Mouse (Mus musculus) midbrain, embryonic 10.5 days (tissue): ENCODE data around the gene Gm156. TPM values are rescaled to one million over a fixed set of nuclear protein-coding genes. Genes with fewer than 3 reads are reported as not detected.
"Not testable (repeated sequence)": the region's sequence is repeated elsewhere in the genome, so short reads cannot be mapped to it uniquely, and the experiment has no call there.

ENCODE experiments used
- DNase-seq: peaks from one replicate; pipeline ENCODE4 v3.0.0-alpha.2; 2017; ENCODE audit warnings: low spot score
- H3K27ac ChIP-seq: fragments of 300-500 bp; sonication (generic); replicated peaks from 2 replicates; pipeline ENCODE4 v1.5.1; 2016; ENCODE audit warnings: mild to moderate bottlenecking
- H3K27me3 ChIP-seq: fragments of 300-500 bp; sonication (generic); 2 replicates; pipeline ENCODE4 v1.6.1; 2016; ENCODE audit warnings: low read depth, mild to moderate bottlenecking; ENCODE audit not compliant: poor library complexity, severe bottlenecking
- H3K36me3 ChIP-seq: fragments of 300-500 bp; sonication (generic); 2 replicates; pipeline ENCODE4 v1.6.1; 2016; ENCODE audit warnings: mild to moderate bottlenecking, moderate library complexity
- H3K4me1 ChIP-seq: fragments of 300-500 bp; sonication (generic); 2 replicates; pipeline ENCODE4 v1.6.1; 2016
- H3K4me3 ChIP-seq: fragments of 300-500 bp; sonication (generic); 2 replicates; pipeline ENCODE4 v1.5.1; 2016; ENCODE audit warnings: mild to moderate bottlenecking, moderate library complexity
- H3K9me3 ChIP-seq: fragments of 300-500 bp; sonication (generic); replicated peaks from 2 replicates; pipeline ENCODE4 v1.6.1; 2016; ENCODE audit warnings: mild to moderate bottlenecking
- WGBS: fragments of 180-500 bp; shearing (Covaris S2); methylation state at CpG from one replicate; pipeline ENCODE4 v1.1.7; 2016; 5-methylcytosine and 5-hydroxymethylcytosine counted together
- polyA plus RNA-seq: library from polyadenylated mRNA; unstranded; fragments of >200 nt; fragmentation: Nextera tagmentation; extraction: Ambion mirVana; gene quantifications from 2 replicates; pipeline ENCODE4 v1.2.1, GENCODE M21; 2016

Gm156 gene
- not detected in 2 replicates for polyA plus RNA-seq

GRCm38 (mm10) chr6:129784170-129784569 is at the start of gene Gm156:
TSS of gene Gm156 (minus strand) at chr6:129784270.
- H3K4me1 ChIP-seq, H3K27ac ChIP-seq, H3K27me3 ChIP-seq, DNase-seq, H3K36me3 ChIP-seq, H3K4me3 ChIP-seq, H3K9me3 ChIP-seq: not testable (repeated sequence)
- 91% methylated on average over 3 of the region's 3 CpGs for WGBS

DNA sequence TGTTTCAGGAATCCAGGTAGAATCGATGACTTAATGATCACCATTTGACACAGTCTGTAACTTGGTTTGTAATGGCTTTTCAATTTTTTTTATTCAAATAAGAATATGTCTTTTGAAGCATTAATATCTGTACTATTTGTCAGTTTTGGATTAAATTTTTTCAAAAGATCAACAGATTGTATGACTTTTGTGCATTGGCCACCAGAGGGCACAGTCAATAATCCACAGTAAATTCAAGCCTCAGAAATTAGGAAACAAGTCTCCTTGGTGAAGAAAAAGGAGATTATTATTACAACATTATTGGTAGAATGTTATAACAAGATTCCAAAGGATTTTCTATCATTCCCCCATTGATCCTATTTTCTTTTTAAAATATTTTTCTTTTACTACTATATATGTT is 41.5 kb upstream of the Gm156 start:
- no peak overlapping the region for H3K4me3 ChIP-seq
- H3K9me3 ChIP-seq: peaks cover 44% of the 10 kb centered on the region
- no peaks in the 10 kb centered on the region for H3K4me1 ChIP-seq
- WGBS: 97% methylated on average over 1 of the region's 1 CpGs
- H3K27ac ChIP-seq: no peak overlapping the region
- no peaks in the 10 kb centered on the region for H3K36me3 ChIP-seq
- DNase-seq: no peak
- no peaks in the 10 kb centered on the region for H3K27me3 ChIP-seq

GRCm38 (mm10) chr6:129824004-129824403 is 39.9 kb upstream of the Gm156 start:
- WGBS: 93% methylated on average over 1 of the region's 1 CpGs
- H3K4me1 ChIP-seq: no peaks in the 10 kb centered on the region
- H3K9me3 ChIP-seq: peaks cover 39% of the 10 kb centered on the region
- H3K36me3 ChIP-seq: no peaks in the 10 kb centered on the region
- H3K27ac ChIP-seq: no peak overlapping the region
- H3K27me3 ChIP-seq: no peaks in the 10 kb centered on the region
- no peak overlapping the region for H3K4me3 ChIP-seq
- DNase-seq: no peak

DNA sequence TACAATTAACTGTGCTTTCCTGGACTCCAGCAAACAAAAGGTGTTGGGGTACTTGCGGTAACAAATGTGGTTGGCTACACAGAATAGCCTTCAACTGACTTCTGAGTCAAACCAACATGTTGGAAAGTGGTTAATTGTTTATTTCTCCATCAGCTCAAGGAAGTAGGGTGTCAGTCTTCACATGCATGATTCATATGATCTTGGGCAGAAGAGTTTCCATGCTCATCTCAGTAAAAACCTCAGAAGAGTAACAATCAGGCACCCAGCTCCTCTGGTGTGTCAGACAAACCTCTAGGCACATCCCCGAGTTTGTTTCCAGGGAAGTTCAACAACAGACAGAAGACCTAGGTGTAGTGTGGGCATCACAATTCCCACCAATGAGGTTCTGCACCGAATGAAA is 33.7 kb upstream of the Gm156 start:
- Histone ChIP-seq H3K27ac (no peak overlapping the region), H3K9me3 (peaks cover 26% of the 10 kb centered on the region)
- WGBS: 68% methylated on average over 3 of the region's 3 CpGs

GRCm38 (mm10) chr6:129747654-129748032 is 36.4 kb downstream of the Gm156 start:
- Histone ChIP-seq H3K27me3 (no peaks in the 10 kb centered on the region), H3K27ac (no peak overlapping the region), H3K4me3 (no peak overlapping the region), H3K4me1 (no peaks in the 10 kb centered on the region), H3K36me3 (no peaks in the 10 kb centered on the region), H3K9me3 (peaks cover 6% of the 10 kb centered on the region; the same call in 1 of the 2 replicates)
- DNase-seq: no peak
- WGBS: 77% methylated on average over 3 of the region's 3 CpGs

More for the DNA sequence above, 33.7 kb upstream of the Gm156 start:
- no peak for DNase-seq
- Histone ChIP-seq H3K36me3 (no peaks in the 10 kb centered on the region), H3K4me3 (no peak overlapping the region), H3K27me3 (no peaks in the 10 kb centered on the region), H3K4me1 (no peaks in the 10 kb centered on the region)

- Histone ChIP-seq H3K27me3 (no peaks in the 10 kb centered on the region), H3K36me3 (no peaks in the 10 kb centered on the region), H3K27ac (no peak overlapping the region), H3K4me1 (no peaks in the 10 kb centered on the region), H3K4me3 (no peak overlapping the region), H3K9me3 (peaks cover 6% of the 10 kb centered on the region; the same call in 1 of the 2 replicates)
- no peak for DNase-seq
- 82% methylated on average over 4 of the region's 4 CpGs for WGBS
Observed at GRCm38 (mm10) chr6:129747016-129747653, 36.9 kb downstream of the Gm156 start.

- H3K4me3 ChIP-seq: no peak overlapping the region
Observed at GRCm38 (mm10) chr6:129746151-129746550, 37.9 kb downstream of the Gm156 start.

GRCm38 (mm10) chr6:129740069-129740721 is 43.9 kb downstream of the Gm156 start, which contains the start of gene Klri2:
TSS of gene Klri2 (minus strand) at chr6:129740484.
- Histone ChIP-seq H3K36me3 (no peaks in the 10 kb centered on the region), H3K9me3 (no peaks in the 10 kb centered on the region), H3K27ac (no peak within 1 kb of the TSS), H3K27me3 (no peaks in the 10 kb centered on the region), H3K4me1 (no peaks in the 10 kb centered on the region), H3K4me3 (no peak within 1 kb of the TSS)
- DNase-seq: no peak
- WGBS: 81% methylated on average over 2 of the region's 2 CpGs

More at GRCm38 (mm10) chr6:129746151-129746550, 37.9 kb downstream of the Gm156 start:
- peaks cover 6% of the 10 kb centered on the region; the same call in 1 of the 2 replicates for H3K9me3 ChIP-seq
- no peak overlapping the region for H3K27ac ChIP-seq
- 72% methylated on average over 3 of the region's 3 CpGs for WGBS
- H3K36me3 ChIP-seq: no peaks in the 10 kb centered on the region
- no peaks in the 10 kb centered on the region for H3K4me1 ChIP-seq
- no peaks in the 10 kb centered on the region for H3K27me3 ChIP-seq
- DNase-seq: no peak

DNA sequence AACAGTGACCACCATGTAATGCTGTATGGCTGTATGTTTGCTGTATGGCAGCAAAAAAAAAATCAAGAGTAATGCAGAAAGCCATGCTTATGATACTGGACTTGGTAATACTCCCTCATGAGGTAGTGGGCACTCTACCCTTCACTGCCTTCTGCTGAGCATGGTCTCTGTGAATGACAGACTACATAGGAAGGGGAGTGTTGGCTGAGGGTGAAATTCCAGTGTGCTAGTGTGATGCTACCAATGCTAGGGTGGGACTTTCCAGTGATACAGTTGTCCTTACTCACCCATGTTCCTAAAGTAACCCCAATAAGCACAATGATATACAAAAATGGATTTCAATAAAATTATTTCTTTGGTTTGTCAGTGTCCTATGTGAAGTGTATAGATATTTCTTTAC is 47.7 kb downstream of the Gm156 start:
- no peaks in the 10 kb centered on the region for H3K9me3 ChIP-seq
- no peak for DNase-seq
- no peaks in the 10 kb centered on the region for H3K27me3 ChIP-seq
- no peak overlapping the region for H3K27ac ChIP-seq
- H3K36me3 ChIP-seq: no peaks in the 10 kb centered on the region
- no peaks in the 10 kb centered on the region for H3K4me1 ChIP-seq
- no peak overlapping the region for H3K4me3 ChIP-seq

DNA sequence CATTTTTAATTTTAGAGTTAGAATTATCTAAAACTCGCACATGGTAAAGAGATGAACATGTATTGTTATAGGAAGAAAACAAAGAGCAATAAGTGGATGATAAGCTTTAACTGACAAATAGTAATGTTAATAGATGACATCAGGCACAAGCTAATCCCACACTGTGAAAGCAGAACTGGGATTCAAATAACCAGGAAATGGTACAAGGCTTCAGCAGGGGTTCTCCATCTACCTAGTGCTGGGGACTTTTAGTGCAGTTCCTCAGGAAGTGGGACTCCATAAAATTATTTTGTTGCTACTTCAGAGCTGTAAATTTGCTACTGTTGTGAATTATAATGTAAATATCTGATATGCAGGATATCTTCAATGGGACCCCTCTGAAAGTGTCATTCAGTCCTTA is 56.8 kb downstream of the Gm156 start:
- H3K27me3 ChIP-seq: no peaks in the 10 kb centered on the region
- H3K4me3 ChIP-seq: no peak overlapping the region
- H3K9me3 ChIP-seq: no peaks in the 10 kb centered on the region
- no peak overlapping the region for H3K27ac ChIP-seq
- no peak for DNase-seq
- WGBS: 86% methylated on average over 1 of the region's 1 CpGs
- no peaks in the 10 kb centered on the region for H3K4me1 ChIP-seq
- no peaks in the 10 kb centered on the region for H3K36me3 ChIP-seq

DNA sequence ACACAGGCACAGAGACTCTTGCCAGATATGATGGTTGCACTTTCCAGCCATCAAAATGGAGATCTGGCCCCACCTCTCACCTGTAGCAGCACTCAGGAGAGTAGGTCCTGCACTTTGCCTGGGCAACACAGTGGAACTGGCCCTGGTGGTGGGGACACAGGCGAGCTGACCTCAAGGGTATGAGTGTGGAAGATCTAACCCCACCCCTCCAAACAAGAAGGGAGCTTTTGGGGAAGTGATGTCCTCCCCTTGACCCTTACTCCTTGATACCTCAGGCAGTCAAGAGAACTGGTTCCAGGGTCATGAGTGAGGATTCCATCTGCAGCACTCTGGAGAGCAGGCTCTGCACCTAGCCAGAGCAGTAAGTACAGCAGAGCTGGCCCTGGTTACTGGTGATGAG is 62.7 kb downstream of the Gm156 start:
- 65% methylated on average over 1 of the region's 1 CpGs for WGBS

GRCm38 (mm10) chr6:129720487-129720886 is 63.6 kb downstream of the Gm156 start:
- H3K27me3 ChIP-seq: no peaks in the 10 kb centered on the region
- no peaks in the 10 kb centered on the region for H3K36me3 ChIP-seq
- H3K9me3 ChIP-seq: no peaks in the 10 kb centered on the region
- no peaks in the 10 kb centered on the region for H3K4me1 ChIP-seq
- no peak overlapping the region for H3K27ac ChIP-seq
- WGBS: 37% methylated on average over 3 of the region's 3 CpGs
- no peak overlapping the region for H3K4me3 ChIP-seq
- no peak for DNase-seq

More for the DNA sequence above, 62.7 kb downstream of the Gm156 start:
- Histone ChIP-seq H3K4me3 (no peak overlapping the region), H3K4me1 (no peaks in the 10 kb centered on the region), H3K27ac (no peak overlapping the region), H3K36me3 (no peaks in the 10 kb centered on the region), H3K27me3 (no peaks in the 10 kb centered on the region), H3K9me3 (no peaks in the 10 kb centered on the region)
- no peak for DNase-seq

DNA sequence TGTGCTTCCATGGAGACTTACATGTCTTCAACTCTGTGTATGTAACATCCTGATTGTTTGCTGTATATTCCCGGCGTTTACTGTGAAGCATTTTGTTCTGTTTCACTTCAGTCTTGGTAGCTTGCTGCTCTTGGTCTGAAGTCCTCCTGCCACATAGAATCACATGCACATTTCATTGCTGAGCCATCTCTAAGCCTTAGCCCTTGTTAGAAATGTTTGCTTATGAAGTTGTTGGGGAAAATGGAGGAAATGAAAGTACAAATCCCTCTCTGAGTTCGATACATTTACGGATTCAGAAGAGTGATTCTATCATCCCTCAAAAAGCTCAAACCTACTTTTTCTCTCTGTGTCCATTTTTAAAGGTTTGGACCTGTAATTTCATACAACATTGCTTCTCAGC is 67.0 kb downstream of the Gm156 start, which contains the start of gene Klri1:
Gene Klri1 (minus strand): TSS at position 101 of the 400 bp plus-strand sequence.
- H3K27ac ChIP-seq: no peak within 1 kb of the TSS
- H3K4me3 ChIP-seq: no peak within 1 kb of the TSS
- no peak for DNase-seq
- no peaks in the 10 kb centered on the region for H3K27me3 ChIP-seq
- 95% methylated on average over 4 of the region's 4 CpGs for WGBS
- H3K36me3 ChIP-seq: no peaks in the 10 kb centered on the region
- H3K9me3 ChIP-seq: no peaks in the 10 kb centered on the region
- no peaks in the 10 kb centered on the region for H3K4me1 ChIP-seq
